Mouse (Mus musculus) CD8-positive naive resting alpha-beta T cell, adult 2 months (primary cell): ENCODE results near the gene Gm10192.
"Not testable (repeated sequence)": the region's sequence is repeated elsewhere in the genome, so short reads cannot be mapped to it uniquely, and the experiment has no call there.

Experiments used
- DNase-seq, 2 experiments: peaks; one replicate each; pipeline ENCODE4 v3.0.0; 2022; ENCODE audit warnings: low read depth in 2 of 2, low spot score in 2 of 2

Gm10192 gene

DNA sequence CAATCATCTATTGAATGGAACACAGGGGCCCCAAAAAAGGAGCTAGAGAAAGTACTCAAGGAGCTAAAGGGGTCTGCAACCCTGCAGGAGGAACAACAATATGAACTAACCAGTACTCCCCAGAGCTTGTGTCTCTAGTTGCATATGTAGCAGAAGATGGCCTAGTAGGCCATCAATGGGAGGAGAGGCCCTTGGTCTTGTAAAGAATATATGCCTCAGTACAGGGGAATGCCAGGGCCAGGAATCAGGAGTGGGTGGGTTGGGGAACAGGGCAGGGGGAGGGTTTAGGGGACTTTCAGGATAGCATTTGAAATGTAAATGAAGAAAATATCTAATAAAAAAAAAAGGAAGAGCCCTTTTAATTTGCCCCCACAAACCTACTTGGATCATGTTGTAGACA, at the start of gene Gm10192:
TSS of gene Gm10192 (minus strand) at position 101 of the 400 bp plus-strand sequence.
- DNase-seq: not testable (repeated sequence)

DNA sequence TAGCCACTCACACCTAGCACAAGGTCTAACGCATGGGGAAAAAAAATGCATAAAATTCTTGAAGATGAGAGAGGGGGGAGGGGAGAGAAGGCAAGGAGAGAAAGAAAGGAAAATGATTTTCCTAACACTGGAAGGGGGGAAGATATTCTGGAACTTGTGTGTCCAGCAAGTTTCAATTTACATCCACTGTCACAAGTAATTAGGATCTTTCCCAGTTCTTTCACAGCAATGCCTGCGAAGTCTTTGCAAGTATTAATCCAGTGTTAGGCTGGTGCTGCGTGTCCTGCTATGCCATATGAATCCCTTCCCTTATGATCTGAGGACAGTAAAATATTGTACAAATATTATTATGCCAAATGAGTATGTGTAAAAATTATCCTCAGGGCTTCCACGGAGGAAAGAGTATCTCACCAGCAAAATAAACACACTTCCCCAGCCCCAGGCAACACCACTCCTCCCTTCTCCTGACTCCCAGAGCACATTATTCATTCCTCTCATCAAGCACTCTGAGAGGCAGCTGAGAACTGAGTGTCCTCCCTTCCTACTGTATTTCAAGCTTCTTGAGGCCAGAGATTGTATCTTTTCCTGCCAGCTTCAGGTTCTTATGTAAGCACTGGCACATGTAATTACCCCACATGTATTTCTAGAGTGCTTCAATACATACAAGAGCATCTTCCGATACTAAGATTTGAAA, 47.6 kb upstream of the Gm10192 start:
- no peak for DNase-seq

DNA sequence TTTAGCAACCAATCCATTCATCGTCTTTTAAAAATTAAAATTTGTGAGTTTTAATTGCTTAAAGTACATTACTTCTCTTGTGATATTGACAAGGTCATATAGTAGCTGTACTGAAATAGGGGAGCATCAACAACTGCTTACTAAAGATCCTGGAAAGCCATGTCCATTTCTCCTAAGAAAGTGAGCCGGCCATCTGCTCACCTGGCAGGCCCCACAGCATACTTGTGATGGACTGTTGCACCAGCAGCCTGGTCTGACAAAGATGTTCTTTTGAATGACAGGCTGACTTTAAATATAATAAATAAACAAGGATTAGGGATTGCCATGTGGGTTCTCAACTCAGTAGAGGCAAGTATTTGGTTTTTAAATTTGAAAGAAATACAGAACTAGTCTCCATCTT, 36.7 kb upstream of the Gm10192 start:
- no peak for DNase-seq

GRCm38 (mm10) chr4:97217906-97218305, 34.9 kb upstream of the Gm10192 start:
- no peak for DNase-seq

- no peak for DNase-seq
Observed at GRCm38 (mm10) chr4:97212514-97212913, 29.5 kb upstream of the Gm10192 start.

- DNase-seq: not testable (repeated sequence)
Observed at GRCm38 (mm10) chr4:97202986-97203385, 20.0 kb upstream of the Gm10192 start.

GRCm38 (mm10) chr4:97193176-97193575, 10.2 kb upstream of the Gm10192 start:
- no peak for DNase-seq

DNA sequence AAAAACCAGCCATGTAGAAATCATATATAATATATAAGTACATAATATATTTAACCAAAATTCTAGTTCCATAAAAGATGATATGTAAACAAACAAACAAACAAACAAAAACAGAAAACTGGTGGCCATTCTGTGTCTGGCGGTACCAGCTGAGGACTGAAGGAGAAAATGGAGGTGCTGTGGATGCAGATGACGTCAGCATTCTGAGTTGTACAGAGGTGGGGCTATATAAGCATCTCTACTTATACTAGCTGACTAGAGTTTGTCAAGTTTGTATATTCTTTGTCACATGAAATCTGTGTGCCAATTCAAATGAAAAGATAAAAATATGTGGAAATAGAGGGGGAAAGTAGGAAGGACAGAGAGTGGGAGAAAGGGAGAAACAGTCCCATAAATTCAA, 9.6 kb upstream of the Gm10192 start:
- no peak for DNase-seq

DNA sequence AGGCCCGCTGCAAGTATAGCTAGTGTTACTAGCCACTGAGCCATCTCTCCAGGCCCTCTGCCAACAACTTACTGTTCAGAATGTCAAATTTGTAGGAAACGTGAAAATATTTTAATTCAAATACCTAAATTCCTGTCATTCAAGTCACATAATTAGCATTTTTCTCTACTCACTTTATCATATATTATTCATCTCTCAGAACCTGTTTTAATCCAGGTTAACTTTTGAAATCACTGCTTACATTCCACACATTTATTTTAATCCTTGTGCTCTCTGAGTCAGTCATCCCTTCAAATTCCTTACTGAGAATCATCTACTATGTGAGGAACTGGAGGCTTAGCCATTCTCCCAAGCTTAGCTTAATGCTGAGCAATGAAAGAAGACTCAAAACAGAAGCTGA, 2.6 kb downstream of the Gm10192 start:
- DNase-seq: no peak

DNA sequence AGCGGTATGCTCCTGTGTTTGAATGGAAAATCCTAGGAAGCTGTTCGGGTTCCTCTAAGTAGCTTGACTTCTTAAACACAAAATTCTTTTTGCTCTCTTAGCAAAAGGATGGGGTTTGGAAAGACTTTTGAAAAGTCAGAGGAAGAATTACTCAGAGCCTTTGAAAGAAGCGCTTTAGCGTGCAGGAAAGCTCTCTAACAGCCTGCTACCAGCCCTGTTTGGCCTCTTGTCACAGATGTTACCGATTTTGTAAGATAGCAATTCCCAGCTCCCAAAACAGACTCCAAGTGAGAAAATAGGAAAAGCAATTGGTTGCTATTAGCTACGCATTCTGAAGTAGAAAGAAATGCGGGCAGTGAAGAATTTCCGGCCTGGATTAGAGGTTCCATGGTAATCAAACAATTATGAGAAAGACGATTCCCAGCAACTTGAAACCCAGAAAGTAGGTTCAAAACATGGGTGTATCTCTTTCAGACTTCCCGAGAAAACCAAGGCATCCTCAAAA, 26.1 kb downstream of the Gm10192 start:
- DNase-seq: no peak

GRCm38 (mm10) chr4:97156084-97156483, 26.9 kb downstream of the Gm10192 start:
- no peak for DNase-seq

DNA sequence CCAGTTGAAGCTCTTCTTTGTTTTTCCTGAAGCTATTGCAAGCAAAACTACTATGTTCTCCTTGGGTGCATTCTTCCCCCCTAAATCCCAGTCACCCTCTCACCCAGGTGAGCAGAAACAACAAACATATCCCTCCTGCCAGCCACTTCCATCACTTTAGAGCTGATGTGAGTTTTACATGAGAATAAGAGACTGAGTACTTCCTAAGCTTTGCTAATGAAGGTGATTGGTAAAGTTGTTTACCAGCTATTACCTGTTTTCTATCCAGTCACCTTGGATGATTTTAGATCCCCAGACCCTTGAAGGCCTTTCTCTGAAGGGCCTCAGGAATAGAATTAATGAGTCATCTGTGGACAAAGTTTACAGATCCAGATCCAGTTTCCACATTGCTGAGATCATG, 29.4 kb downstream of the Gm10192 start:
- no peak for DNase-seq

DNA sequence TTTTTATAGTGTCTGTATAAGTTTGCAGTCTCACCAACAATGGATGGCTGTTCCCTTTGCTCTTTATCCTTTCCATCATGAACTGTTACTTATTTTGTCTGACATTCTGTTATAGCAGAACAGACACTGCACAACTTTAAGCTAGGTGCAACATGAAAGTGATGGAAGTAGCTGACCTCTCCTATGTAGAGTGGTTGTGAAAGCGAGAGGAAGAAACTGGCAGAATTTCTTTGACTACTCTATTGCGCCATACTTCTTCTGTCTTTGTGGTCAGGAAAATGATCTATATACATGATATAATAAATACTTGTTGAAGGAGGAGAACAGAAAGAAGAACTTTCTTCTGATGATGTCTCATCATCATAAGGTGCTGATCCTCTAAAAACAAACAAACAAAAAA, 40.5 kb downstream of the Gm10192 start:
- no peak for DNase-seq
